Mouse (Mus musculus): ENCODE results near the gene Lefty2. TPM values are rescaled to one million over a fixed set of nuclear protein-coding genes. Genes with fewer than 3 reads are reported as not detected.

Gene Lefty2
- total RNA-seq, 2 experiments from 2014 or later: 0.48 to 1.00 TPM

- peak; percentile 41 for DNase-seq
Measured at GRCm38 (mm10) chr1:180894088-180894987, 1.4 kb downstream of the Lefty2 start.

- peak; percentile 41 for DNase-seq
Measured at GRCm38 (mm10) chr1:180901107-180901506, 8.2 kb downstream of the Lefty2 start.

GRCm38 (mm10) chr1:180902915-180903314 is 10.0 kb downstream of the Lefty2 start:
- DNase-seq: no peak

- DNase-seq: no peak
Measured at GRCm38 (mm10) chr1:180903666-180904038, 10.7 kb downstream of the Lefty2 start.

- peak; percentile 96 for DNase-seq
Measured at GRCm38 (mm10) chr1:180904039-180904814, 11.3 kb downstream of the Lefty2 start, which contains the start of gene Pycr2. TSS of gene Pycr2 (plus strand) at chr1:180904293.

- no peak for DNase-seq
Measured at GRCm38 (mm10) chr1:180904815-180905080, 11.8 kb downstream of the Lefty2 start.

- no peak for DNase-seq
Measured at GRCm38 (mm10) chr1:180905307-180905706, 12.4 kb downstream of the Lefty2 start.

- no peak for DNase-seq
Measured at GRCm38 (mm10) chr1:180905876-180906275, 13.0 kb downstream of the Lefty2 start.

GRCm38 (mm10) chr1:180906461-180907147 is 13.7 kb downstream of the Lefty2 start:
- DNase-seq: no peak

GRCm38 (mm10) chr1:180911138-180911537 is 18.2 kb downstream of the Lefty2 start:
- peak; percentile 31 for DNase-seq

GRCm38 (mm10) chr1:180911653-180912287 is 18.9 kb downstream of the Lefty2 start:
- no peak for DNase-seq

GRCm38 (mm10) chr1:180912792-180913191 is 19.9 kb downstream of the Lefty2 start:
- no peak for DNase-seq

- DNase-seq: no peak
Measured at GRCm38 (mm10) chr1:180913797-180914196, 20.9 kb downstream of the Lefty2 start.

- DNase-seq: no peak
Measured at GRCm38 (mm10) chr1:180916425-180916824, 23.5 kb downstream of the Lefty2 start.

- no peak for DNase-seq
Measured at GRCm38 (mm10) chr1:180917053-180917452, 24.1 kb downstream of the Lefty2 start.

- DNase-seq: peak; percentile 51
Measured at GRCm38 (mm10) chr1:180919686-180920085, 26.8 kb downstream of the Lefty2 start.

- DNase-seq: no peak
Measured at GRCm38 (mm10) chr1:180922273-180923048, 29.6 kb downstream of the Lefty2 start.

GRCm38 (mm10) chr1:180924737-180925136 is 31.8 kb downstream of the Lefty2 start:
- DNase-seq: no peak

- no peak for DNase-seq
Measured at GRCm38 (mm10) chr1:180926286-180926685, 33.4 kb downstream of the Lefty2 start.

- no peak for DNase-seq
Measured at GRCm38 (mm10) chr1:180929599-180929998, 36.7 kb downstream of the Lefty2 start.

GRCm38 (mm10) chr1:180931106-180931505 is 38.2 kb downstream of the Lefty2 start:
- DNase-seq: no peak

Measured in adrenal gland, postnatal 10 days (tissue).